Mouse (Mus musculus) T-cell, adult 2 months (primary cell): ENCODE measurements around the gene Amn.

Source experiments
- DNase-seq: peaks from one replicate; pipeline ENCODE4 v3.0.0; 2022; ENCODE audit warnings: low spot score

The Amn gene

DNA sequence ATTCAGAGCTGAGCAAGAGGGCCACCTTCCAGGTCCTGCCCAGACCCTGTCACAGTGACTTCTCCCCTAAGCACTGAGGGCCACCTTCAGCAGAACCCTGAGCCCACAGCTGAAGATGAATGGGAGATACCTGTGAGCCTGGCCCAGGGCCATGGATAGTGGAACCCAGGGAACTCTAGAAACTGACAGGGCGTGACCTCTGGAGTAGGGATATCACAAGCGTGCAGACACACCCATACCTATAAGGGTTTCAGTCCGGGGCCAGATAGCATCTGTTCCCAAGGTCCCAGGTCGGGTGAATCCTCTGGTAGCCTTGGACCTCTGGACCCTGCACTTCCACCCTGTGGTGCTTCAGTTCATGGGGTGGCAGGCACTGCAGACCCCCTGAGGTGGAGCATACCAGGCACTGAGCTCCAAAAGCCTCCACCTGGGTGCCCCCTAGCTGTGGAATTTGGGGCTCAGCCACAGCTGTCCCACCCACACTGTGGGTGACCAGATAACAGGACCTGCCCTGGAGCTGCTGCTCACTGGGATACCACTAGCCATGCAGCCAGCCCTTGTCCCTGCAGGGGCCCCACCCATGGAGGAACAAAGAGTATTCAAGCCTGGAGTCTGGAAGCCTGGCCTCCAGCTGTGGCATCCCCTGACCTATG lies 3.1 kb upstream of the Amn start:
- DNase-seq: no peak

DNA sequence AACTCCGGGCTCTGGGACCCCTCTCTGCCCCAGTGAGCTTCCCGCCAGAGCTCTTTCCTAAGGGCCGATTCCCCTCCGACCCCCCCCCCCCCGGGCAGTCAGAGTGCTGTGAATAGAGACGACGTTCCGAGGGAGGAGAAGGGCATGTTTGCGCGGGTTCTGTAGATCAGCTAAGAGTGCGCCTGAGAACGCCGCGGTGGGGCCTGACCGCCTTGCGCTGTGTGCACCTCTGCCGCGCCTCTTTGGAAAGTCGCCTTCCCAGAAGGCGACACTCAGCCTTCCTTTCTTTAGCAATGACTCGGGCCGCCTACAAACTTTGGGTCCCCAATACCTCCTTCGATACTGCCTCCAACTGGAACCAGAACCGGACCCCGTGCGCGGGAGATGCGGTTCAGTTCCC lies 511 bp downstream of the Amn start:
- no peak for DNase-seq

DNA sequence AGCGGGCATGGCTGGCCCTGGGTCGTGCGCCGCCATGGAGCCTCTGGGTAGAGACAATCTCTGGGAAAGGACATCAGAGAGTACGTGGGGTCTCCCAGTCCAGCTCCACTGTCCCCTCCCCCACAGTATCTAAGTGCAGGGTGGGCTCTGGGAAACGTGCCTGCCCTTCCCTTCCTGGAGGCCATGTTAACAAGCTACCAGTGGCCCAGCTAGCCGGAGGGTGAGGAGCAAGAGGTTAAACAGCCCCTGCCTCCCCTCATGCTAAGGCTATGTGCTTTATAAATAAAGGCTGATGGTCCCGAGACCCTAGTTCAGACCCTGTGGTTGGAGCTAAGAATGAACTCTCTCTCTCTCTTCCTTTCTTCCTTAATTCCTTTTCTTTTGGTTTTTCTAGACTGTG lies 1.1 kb downstream of the Amn start:
- DNase-seq: no peak

DNA sequence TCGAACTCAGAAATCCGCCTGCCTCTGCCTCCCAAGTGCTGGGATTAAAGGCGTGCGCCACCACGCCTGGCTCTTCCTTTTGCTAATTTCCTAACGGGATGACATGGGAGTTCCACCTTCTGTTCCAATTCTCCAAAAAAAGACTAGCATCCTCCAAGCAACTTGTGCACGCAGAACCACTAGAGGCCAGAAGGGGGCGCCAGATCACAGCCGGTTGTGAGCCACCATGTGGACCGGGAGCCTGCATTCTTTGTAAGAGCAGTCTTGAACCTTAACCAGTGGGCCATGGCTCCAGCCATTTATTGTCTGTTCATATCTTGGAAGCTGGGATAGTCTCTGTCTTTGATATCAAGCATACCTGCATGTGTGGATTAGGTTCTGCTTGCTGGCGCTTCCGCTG lies 1.5 kb downstream of the Amn start:
- DNase-seq: peak; percentile 45

DNA sequence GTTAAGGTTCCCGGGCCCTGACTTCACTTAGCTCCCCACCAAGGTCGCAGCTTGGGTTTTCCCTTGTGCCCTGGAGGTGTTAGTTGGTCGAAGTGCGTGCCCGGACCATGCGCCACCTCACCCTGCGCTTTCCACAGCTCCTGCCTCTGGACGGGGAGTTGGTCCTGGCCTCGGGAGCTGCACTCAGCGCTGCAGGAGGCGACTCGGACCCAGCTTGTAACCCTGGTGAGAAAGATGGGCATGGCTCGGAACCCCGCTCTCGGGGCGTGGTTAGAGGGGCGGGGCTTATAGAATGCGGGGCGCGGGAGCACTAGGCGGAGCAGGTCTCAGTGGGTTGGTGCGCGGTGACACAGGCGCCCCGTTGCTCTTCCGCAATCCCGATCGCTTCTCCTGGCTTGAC lies 3.1 kb downstream of the Amn start:
- no peak for DNase-seq

DNA sequence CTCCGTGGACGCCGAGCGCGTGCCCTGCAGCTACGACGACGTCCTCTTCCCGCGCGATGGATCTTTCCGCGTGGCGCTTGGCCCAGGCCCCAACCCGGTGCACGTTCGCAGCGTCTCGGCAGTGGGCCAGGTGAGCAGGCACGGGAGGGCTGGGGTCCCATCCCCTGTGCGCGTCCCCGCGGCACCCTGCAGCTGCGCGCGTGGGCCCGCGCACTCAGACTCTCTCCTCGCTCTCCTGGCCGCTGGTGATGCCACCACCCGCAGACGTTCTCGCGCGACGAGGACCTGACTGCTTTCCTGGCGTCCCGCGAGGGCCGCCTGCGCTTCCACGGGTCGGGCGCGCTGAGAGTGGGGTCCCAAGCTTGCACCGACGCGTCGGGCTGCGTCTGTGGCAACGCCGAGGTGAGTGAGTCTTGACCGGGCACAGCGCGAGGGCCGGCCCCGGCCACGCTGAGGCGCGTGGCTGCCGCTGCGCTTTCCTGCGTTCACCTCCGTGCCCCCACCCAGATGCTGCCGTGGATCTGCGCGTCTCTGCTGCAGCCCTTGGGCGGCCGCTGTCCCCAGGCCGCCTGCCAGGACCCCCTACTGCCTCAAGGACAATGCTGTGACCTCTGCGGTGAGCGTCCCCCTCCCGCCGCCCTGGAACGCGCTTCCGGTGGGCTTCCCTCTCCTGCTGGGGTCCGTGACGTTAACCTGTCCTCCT lies 3.7 kb downstream of the Amn start:
- DNase-seq: no peak

DNA sequence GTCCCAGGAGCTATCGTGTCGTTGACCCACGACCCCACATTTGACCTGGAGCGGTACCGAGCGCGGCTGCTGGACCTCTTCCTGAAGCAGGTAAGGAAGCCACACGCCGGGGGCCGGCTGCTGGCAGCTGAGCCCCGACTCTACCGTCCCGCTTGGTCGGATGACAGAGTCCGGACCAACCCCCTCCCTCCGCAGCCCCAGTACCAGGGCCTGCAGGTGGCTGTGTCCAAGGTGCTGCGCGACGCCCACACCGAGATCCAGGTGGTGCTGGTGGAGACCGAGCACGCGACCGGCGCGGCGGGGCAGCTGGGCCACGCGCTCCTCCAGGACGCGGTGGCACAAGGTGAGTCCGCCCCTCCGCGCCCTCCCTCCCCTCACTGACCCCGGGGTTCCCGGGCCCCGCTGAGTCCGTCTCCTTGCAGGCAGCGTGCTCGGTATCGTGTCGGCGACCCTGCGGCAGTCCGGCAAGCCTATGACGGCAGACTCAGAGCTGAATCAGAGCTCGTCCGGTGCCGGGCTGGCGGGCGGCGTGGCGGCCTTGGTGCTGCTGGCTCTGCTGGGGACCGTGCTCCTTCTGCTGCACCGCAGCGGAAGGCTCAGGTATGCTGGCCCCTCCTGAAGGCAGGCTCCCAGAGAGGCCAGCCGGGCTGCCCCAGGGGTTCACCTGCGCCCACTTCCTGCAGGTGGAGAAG lies 4.4 kb downstream of the Amn start:
- no peak for DNase-seq

DNA sequence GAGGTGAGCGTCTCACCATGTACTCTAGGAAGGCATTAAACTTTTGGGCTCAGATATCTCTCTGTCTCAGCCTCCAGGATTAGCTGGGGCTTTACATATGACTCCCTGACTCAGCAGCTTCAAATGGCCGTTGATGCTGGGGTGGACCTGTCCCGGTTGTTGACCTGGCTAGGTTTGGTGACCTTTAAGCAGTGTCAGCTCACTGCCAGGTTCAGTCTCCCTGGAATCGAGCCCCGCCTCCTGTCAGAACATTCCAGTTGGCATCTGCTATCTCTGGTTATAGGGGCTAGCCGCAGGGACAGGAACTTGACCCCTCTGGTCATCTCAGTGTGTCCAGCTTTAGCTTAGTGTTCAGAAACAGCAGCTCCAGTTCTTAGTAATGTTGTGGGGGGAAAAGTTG lies 5.5 kb downstream of the Amn start:
- DNase-seq: no peak

DNA sequence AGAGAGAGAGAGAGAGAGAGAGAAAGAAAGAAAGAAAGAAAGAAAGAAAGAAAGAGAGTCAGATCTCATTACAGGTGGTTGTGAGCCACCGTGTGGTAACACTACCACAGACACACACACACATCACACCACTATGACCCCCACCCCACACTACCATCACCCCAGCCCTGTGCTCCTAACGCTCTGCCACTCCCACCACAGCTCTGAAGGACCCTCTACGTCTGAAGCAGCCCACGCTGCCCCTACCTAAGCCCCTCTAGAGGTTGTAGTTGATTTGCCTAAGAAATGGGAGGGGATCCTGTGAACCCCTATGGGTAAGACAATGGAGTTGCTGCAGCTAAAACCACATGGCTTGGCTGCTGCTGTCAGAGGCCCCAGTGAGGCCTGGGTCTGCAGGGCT lies 12.7 kb downstream of the Amn start:
- no peak for DNase-seq

DNA sequence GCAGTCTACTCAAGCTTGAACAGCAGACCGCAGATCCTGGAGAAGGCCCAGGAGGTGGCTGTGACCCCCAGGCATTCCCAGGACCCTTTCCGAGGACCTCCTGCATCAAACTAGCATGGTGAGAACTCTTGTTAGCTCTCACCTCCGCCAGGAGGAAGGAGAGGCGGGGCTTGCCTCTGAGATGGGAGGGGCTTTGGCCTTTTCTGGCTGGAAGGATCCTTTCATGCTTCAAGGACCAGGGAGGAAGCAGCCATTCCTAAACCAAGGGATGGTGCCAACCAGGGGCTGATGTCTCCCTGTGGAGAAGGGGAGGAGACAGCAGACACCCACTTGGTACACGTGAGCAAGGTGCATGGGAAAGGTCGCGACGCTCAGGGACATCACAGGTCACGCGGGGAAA lies 13.6 kb downstream of the Amn start:
- no peak for DNase-seq

DNA sequence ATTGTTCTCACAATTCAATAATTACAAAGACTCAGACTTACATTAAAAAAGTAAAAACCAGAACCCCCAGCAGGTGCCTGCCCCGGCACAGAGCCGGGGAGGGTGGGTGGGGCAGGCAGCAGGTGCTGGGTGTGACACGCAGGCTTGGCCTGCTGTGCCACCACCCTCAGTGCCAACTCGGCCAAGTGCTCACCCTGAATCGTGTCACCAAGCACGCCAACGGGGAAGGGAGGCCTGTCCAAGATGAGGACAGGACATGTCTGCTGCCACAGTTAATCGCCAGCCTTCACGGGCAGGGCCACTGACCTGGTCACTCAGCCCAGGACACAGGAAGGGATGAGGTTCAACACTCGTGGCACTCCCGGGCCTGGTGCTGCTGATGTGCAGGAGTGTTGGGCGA lies 22.1 kb downstream of the Amn start:
- no peak for DNase-seq

DNA sequence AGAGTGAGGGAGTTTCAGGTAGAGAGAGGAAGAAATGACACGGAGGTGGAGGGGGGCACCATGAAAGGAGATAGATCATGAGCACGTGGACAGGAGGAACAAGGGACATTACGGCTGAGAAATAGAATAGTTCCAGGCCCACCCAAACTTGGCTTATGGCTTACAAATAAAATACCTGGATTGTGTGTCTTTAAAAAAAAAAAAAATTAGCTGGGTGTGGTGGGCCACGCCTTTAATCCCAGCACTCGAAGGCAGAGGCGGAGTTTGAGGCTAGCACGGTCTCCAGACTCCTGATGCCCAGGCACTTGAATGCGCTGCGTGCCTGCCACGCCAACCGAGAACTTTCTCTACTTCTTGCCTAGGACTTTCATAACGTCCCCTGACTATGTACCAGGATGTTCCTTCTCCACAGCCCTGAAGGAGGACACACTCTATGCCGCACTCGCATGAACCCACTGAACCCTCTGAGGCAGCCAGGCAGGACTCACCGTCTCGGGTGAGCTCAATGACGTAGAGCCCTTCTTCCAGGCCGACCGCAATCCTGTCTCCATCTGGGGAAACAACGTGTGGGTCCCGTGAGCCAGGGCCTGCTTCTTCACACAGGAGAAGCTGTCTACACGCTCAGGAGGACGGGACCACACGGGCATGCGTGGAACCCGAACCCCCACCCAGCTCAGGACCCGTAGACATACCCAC lies 30.6 kb downstream of the Amn start:
- DNase-seq: no peak

DNA sequence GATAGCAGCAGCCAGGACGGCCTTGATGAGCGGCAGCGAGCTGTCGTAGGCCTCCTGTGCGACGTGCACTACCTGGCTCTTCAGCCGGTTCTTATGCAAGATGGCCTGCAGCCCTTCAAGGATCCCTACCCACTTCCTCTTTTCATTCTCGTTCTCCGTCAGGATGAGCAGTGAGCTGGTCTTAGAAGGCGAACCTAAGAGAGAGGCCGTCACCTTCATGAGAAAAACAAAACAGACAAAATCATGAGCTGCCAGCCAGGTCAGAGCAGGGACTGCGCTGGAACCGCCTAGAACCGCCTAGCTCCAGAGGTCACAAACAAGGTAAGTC lies 31.1 kb downstream of the Amn start:
- DNase-seq: no peak

DNA sequence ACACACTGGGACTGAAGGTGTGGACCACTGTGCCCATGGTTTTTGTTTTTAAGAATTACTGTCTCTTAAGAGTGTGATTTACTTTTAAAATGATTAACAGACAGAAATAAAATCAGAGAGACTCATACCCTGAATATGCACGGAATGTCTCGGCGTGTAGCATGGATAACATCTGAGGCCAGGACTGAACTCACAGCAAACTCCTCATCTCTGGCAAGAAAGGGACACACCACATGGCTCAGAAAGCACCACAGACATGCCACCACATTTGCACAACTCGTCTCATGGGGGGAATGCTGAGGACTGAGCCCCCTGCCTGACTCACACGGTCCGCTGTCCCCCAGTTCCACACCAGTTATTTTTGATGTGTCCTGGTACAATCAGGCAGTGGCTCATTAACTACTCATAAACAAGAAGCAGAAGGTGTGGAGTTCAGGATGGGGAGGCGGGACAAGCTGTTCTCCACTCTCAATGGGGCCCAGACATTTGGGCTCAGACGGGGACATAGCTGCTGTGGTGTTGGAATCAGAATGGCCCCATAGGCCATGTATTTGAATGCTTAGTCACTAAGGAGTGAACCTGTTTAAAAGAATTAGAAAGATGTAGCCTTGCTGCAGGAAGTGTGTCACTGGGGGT lies 32.9 kb downstream of the Amn start:
- no peak for DNase-seq

DNA sequence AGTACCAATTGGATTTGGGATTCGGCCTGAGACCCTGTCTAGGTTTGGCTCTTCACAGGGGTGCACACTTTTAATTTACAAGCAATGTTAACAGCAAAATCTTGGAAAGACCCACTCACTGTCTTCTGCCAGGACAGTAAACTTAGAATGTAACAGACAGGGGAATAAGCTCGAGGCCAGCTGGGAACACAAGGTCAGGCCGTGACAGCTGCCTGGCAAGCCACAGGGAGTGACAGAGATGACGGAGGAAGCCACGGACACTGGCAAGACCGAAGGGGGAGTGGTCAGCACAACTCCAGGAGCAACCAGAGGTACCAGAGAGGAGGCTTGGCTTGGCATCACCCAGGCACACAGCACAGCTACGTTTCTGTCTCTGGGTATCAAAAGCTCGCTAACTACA lies 35.9 kb downstream of the Amn start:
- no peak for DNase-seq

DNA sequence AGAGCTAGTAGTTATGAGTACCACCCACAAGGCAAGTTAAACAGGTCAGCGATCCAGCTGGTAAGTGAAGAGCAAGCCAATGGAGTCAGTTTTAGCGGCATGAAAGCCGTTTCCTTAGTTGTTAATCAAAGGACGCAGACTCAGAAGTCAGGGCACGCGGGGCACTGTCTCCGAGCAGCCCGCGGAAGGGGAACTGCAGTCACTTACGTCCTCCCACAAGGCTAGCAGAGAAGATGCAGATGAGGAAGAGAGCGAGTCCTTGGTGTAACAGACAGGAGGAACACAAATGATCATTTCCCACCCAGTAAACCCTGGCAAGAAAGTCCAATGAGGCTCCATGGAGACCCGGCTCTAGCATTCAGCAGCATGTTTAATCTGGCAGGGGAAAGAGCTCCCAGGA lies 38.4 kb downstream of the Amn start:
- DNase-seq: no peak

DNA sequence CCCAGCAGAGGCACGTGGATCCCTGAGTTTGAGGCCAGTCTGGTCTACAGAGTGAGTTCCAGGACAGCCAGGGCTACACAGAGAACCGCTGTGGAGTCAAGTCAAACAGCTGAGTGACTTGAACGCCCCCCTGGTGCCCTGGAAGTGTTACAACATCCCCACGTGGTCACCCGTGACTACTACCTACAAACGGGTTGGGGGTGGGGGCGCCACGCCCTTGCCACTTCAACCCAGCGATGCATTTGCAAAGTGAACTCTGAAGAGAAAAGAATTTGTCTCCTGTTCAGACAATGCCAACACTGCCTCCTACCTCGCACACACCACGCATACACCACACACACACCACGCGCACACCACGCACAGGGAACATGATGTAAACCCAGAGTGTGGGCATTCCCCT lies 39.0 kb downstream of the Amn start:
- no peak for DNase-seq

DNA sequence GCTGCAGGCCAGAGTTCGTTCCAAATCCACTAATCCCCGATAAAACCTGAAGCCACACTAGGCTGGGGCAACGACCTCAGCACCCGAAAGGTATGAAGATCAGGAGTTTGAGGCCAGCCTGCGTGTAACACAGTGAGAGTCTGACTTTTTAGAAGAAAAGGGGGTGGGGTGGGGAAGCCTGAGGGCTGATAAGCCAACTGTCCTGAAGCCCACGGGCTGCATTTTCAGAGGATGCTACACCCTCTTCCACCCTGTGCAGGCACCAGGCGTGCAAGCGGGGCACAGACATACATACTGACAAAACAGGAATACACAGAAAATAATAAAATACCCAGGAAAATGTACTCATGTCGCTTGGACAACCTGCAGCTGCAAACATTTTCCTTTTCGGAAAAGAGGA lies 40.9 kb downstream of the Amn start:
- no peak for DNase-seq

DNA sequence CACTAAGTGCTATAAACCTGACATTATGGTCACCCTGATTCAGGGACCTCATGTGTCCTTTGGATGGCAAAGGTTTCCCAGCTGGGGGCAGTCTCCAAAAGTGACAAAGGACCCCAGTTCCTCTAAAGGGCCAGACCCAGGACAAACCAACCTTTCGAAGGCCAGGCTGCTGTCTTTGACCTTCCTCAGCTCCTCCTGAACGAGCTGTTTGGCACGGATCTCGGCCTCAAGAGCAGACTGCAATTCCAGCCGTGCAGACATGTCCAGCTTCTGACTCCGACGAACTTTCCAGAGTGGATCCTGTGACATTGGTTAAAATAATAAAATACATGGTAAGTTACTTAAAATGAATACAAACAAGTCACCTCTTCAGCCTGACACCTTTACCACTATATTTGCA lies 43.4 kb downstream of the Amn start:
- no peak for DNase-seq

DNA sequence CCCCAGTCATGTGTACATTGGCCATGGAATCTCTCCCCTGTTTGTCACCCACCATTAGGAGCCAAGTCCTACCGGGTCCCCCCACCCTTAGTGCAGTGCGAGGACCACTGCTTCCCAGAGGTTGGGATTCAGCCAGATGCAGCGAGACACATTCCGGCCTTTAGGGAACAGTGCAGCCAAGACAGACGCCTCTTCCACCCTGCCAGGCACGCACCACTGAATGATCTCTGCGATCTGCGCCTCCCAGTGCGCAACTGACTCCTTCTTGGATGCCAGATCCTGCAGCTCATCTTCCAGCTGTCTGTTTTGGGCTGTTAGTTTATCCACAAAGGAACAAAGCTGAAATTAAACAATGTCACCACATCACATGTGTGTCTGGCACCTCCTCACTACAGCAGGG lies 46.8 kb downstream of the Amn start:
- no peak for DNase-seq

DNA sequence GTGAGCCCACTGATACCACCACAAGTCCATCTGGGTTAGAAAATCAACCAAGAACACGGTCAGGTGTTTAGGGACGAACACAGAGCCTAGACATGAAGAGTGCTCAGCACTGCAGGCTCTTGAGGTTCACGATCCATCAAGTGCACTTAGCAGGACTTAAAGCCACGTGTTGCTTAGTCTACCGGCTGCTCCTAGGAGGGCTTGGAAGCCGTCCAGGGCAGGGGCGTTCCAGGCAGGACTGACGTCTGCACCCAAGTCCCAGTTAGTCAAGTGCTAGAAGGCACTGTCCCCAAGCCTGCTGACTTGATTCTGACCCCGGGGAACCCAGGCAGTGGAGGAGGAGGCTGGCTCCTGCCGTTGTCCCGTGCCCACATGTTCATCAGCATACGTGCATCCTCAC lies 49.7 kb downstream of the Amn start:
- DNase-seq: no peak

DNA sequence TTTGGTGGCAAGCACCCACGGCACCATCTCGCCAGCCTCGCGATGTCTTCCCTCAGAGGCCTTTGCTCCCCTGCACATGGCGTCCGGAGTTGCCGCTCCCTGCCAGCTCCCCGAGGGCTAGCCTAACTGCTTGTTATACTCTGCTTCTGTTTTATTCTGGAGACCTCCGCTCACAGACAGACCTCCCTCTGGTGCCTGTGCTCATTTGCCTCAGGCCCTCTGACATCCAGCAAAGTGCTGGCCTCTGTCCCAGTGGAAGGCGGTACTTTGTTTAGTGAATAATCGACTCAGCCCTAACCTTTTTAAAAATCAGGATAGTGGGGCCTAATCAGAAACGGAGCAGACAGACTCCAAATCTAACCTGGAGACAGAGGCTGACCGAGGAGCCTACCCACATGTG lies 50.9 kb downstream of the Amn start:
- no peak for DNase-seq

DNA sequence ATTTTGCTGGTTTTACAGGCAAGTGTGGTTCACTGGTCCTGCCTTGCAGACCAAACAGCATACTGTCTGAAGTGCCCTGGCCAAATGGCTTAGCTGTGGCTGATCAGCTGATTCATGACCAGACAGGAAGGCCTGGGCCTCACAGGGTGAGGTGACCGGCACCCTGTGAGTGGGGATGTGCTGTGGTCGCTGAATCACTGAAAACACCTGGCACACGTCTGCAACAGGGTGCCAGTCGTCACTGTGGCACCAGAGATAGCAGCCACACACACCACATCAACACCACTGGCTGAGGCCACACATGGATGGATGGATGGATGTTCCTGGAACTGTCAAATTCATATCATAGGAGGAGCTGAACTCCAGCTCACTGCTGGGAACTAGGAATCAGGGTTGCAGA lies 52.5 kb downstream of the Amn start:
- no peak for DNase-seq
